Mouse (Mus musculus) left cerebral cortex, postnatal 25 days (tissue): ENCODE measurements around the gene Jmjd6. TPM values are rescaled to one million over a fixed set of nuclear protein-coding genes. Genes with fewer than 3 reads are reported as not detected.
"Not testable (repeated sequence)": the region's sequence is repeated elsewhere in the genome, so short reads cannot be mapped to it uniquely, and the experiment has no call there.

ENCODE experiments used
- DNase-seq, 2 experiments: peaks; one replicate each; pipeline ENCODE4 v3.0.0; 2022; ENCODE audit warnings: low spot score in 2 of 2, mixed read lengths in 1 of 2
- intact Hi-C: fragments of 180-260 bp; cut with DNase I; formaldehyde crosslinking; loops from one replicate; pipeline ENCODE4 v1.15.1; 2025
- total RNA-seq, 2 experiments: library from RNA; stranded (reverse); gene quantifications; 2 replicates each; pipeline ENCODE4 v1.2.3; 2021

Gene Jmjd6
- total RNA-seq, 2 experiments from 2014 or later: 34.0 TPM

- intact Hi-C loops: no loop called here
- DNase-seq: no peak
Measured at GRCm38 (mm10) chr11:116832172-116832685, 11.0 kb downstream of the Jmjd6 start.

- intact Hi-C loops: no loop called here
Measured at GRCm38 (mm10) chr11:116827534-116828165, 15.6 kb downstream of the Jmjd6 start, which contains the start of gene Mxra7. Mxra7 (minus strand) TSS chr11:116828046.

GRCm38 (mm10) chr11:116826550-116827504 is 16.4 kb downstream of the Jmjd6 start:
- intact Hi-C loops: no loop called here
- DNase-seq: peak in 1 of 2 experiments; percentile 36

More at GRCm38 (mm10) chr11:116827534-116828165, 15.6 kb downstream of the Jmjd6 start, which contains the start of gene Mxra7:
- peak; percentile 39 to 51 for DNase-seq

GRCm38 (mm10) chr11:116825230-116825629 is 18.0 kb downstream of the Jmjd6 start:
- DNase-seq: no peak
- intact Hi-C loops: no loop called here

- peak in 1 of 2 experiments; percentile 78 for DNase-seq
- intact Hi-C loops: not testable (repeated sequence)
Measured at GRCm38 (mm10) chr11:116823885-116824284, 19.4 kb downstream of the Jmjd6 start.

- no peak for DNase-seq
- intact Hi-C loops: no loop called here
Measured at GRCm38 (mm10) chr11:116823255-116823654, 20.0 kb downstream of the Jmjd6 start.

GRCm38 (mm10) chr11:116822626-116823025 is 20.6 kb downstream of the Jmjd6 start:
- DNase-seq: peak in 1 of 2 experiments; percentile 81
- intact Hi-C loops: no loop called here

GRCm38 (mm10) chr11:116822215-116822614 is 21.0 kb downstream of the Jmjd6 start:
- intact Hi-C loops: no loop called here
- no peak for DNase-seq

GRCm38 (mm10) chr11:116821057-116821940 is 21.9 kb downstream of the Jmjd6 start:
- DNase-seq: no peak
- intact Hi-C loops: no loop called here

GRCm38 (mm10) chr11:116819932-116820593 is 23.2 kb downstream of the Jmjd6 start:
- intact Hi-C loops: no loop called here
- DNase-seq: no peak

GRCm38 (mm10) chr11:116818722-116819121 is 24.5 kb downstream of the Jmjd6 start:
- intact Hi-C loops: no loop called here

GRCm38 (mm10) chr11:116817567-116817966 is 25.7 kb downstream of the Jmjd6 start:
- intact Hi-C loops: no loop called here
- no peak for DNase-seq

More at GRCm38 (mm10) chr11:116818722-116819121, 24.5 kb downstream of the Jmjd6 start:
- no peak for DNase-seq

- DNase-seq: no peak
- intact Hi-C loops: no loop called here
Measured at GRCm38 (mm10) chr11:116816769-116817168, 26.5 kb downstream of the Jmjd6 start.

GRCm38 (mm10) chr11:116814884-116815415 is 28.3 kb downstream of the Jmjd6 start:
- intact Hi-C loops: no loop called here
- DNase-seq: no peak

GRCm38 (mm10) chr11:116814076-116814883 is 29.0 kb downstream of the Jmjd6 start:
- intact Hi-C loops: no loop called here
- DNase-seq: peak in 1 of 2 experiments; percentile 18

- no peak for DNase-seq
- intact Hi-C loops: no loop called here
Measured at GRCm38 (mm10) chr11:116813610-116814009, 29.6 kb downstream of the Jmjd6 start.

GRCm38 (mm10) chr11:116812793-116813529 is 30.3 kb downstream of the Jmjd6 start:
- intact Hi-C loops: no loop called here
- no peak for DNase-seq
